Mouse (Mus musculus): ENCODE measurements at regions not wholly inside any gene's neighbourhood (a gene's known extent, or its start where the extent isn't known, plus 50 kb on each side); places are given as distances from the start of the nearest gene placed in this dataset.

DNA sequence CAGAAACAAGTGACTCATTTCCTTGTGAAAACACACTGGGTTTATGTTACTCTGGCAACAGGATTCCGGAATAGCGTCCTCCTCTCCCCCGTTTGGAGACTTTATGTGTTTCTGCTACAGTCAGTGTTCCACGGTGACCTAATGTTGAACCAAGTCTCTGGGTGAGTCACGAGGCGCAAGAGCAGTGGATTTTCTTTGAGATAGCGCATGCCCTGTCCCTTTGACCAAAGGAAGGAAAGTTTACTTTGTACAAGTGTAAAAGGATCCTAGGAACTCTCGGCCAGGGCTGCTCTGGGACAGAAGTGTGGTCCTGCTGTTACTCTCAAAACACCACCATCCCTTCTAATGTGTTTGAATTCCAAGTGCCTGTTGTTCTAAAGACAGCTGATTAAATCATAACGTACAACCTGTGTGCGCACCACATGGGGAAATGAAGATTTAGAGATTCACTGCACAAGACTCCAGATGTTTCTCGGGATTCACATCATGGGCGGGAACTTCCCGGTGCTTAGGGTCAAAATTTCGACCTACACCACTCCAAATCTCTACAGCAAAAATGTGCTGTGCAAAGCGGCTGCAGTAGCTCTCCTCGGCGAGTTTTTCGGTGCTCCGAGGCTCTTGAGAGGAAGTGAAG is 176.1 kb upstream of the Rbms1 start:
- peak overlapping the region; percentile 64 for H3K27ac ChIP-seq (replicated peaks; ENCODE audit: insufficient read depth, low read depth, low read length)
- H3K4me1 ChIP-seq (ENCODE audit: control insufficient read depth, insufficient read depth, low read length) = peaks cover 3% of the 10 kb centered on the region
- WGBS = 44% methylated on average over 19 of the region's 19 CpGs
- peak; percentile 63 for DNase-seq (ENCODE audit: extremely low read depth, low read depth, low spot score)
- no peaks in the 10 kb centered on the region for H3K27me3 ChIP-seq (ENCODE audit: control insufficient read depth, insufficient read depth, low read length)
- no peak overlapping the region for H3K4me3 ChIP-seq (ENCODE audit: insufficient read depth, low read depth, low read length)
- H3K9ac ChIP-seq (ENCODE audit: low read depth, low read length) = no peak overlapping the region
- TF ChIP-seq POLR2A (IDR thresholded peaks at IDR 0.05; ENCODE audit: extremely low read depth, insufficient read depth, low read length) = no peak
- TF ChIP-seq CTCF (IDR thresholded peaks at IDR 0.05; ENCODE audit: low read depth, low read length) = no peak
- H3K79me2 ChIP-seq (ENCODE audit: control insufficient read depth, insufficient read depth, low read length) = no peaks in the 10 kb centered on the region
- no peaks in the 10 kb centered on the region for H3K36me3 ChIP-seq (ENCODE audit: control insufficient read depth, insufficient read depth, low read length)

DNA sequence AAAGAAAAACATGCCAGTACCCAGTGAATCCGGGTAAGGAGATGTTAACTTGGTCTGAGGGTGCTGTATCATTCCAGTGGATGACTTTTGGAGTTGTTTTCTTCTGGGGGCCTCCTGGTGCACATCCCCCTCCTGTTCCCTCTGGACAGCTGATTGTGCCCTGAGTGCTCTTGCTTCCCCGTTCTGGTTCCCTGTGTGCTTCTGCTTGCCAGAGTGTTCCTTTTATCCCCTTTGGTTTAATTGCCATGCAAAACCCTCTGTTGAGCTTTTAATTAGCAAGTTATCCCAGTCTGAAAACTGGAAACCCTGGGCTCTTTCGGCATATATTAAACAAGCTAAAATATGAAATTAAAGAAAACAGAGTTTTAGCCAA is 175.6 kb upstream of the Rbms1 start:
- Histone ChIP-seq H3K4me3 (ENCODE audit: insufficient read depth, low read depth, low read length) (no peak overlapping the region), H3K27ac (replicated peaks; ENCODE audit: insufficient read depth, low read depth, low read length) (peak overlapping the region; percentile 58), H3K27me3 (ENCODE audit: control insufficient read depth, insufficient read depth, low read length) (no peaks in the 10 kb centered on the region), H3K4me1 (ENCODE audit: control insufficient read depth, insufficient read depth, low read length) (peaks cover 3% of the 10 kb centered on the region), H3K79me2 (ENCODE audit: control insufficient read depth, insufficient read depth, low read length) (no peaks in the 10 kb centered on the region), H3K9ac (ENCODE audit: low read depth, low read length) (no peak overlapping the region), H3K36me3 (ENCODE audit: control insufficient read depth, insufficient read depth, low read length) (no peaks in the 10 kb centered on the region)
- DNase-seq (ENCODE audit: extremely low read depth, low read depth, low spot score) = no peak
- TF ChIP-seq CTCF (IDR thresholded peaks at IDR 0.05; ENCODE audit: low read depth, low read length) = no peak
- TF ChIP-seq POLR2A (IDR thresholded peaks at IDR 0.05; ENCODE audit: extremely low read depth, insufficient read depth, low read length) = no peak
- WGBS = 54% methylated on average over 3 of the region's 3 CpGs

DNA sequence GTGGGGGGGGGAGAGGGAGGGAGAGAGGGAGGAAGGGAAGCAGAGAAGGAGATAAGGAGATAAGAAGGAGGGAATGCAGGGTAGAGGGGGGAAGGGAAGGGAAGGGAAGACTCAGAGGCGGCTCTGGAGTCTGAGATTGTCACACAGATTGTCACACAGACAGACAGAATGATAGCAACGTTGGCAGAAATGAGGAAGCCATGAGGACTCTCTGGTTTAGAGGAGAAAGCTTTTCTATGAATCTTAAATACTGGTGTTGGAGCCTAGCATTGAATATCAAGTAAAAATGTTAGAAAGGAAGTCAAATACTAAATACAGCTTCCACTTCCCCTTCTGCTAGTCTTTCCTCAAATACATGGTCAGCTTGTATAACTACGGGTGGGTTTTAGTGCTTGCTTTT is 174.4 kb upstream of the Rbms1 start:
- Histone ChIP-seq H3K27me3 (ENCODE audit: control insufficient read depth, insufficient read depth, low read length) (no peaks in the 10 kb centered on the region), H3K36me3 (ENCODE audit: control insufficient read depth, insufficient read depth, low read length) (no peaks in the 10 kb centered on the region), H3K9ac (ENCODE audit: low read depth, low read length) (no peak overlapping the region), H3K4me3 (ENCODE audit: insufficient read depth, low read depth, low read length) (no peak overlapping the region), H3K79me2 (ENCODE audit: control insufficient read depth, insufficient read depth, low read length) (no peaks in the 10 kb centered on the region), H3K4me1 (ENCODE audit: control insufficient read depth, insufficient read depth, low read length) (peaks cover 3% of the 10 kb centered on the region), H3K27ac (replicated peaks; ENCODE audit: insufficient read depth, low read depth, low read length) (no peak overlapping the region)
- TF ChIP-seq POLR2A (IDR thresholded peaks at IDR 0.05; ENCODE audit: extremely low read depth, insufficient read depth, low read length) = no peak
- WGBS = 46% methylated on average over 3 of the region's 3 CpGs
- no peak for DNase-seq (ENCODE audit: extremely low read depth, low read depth, low spot score)

DNA sequence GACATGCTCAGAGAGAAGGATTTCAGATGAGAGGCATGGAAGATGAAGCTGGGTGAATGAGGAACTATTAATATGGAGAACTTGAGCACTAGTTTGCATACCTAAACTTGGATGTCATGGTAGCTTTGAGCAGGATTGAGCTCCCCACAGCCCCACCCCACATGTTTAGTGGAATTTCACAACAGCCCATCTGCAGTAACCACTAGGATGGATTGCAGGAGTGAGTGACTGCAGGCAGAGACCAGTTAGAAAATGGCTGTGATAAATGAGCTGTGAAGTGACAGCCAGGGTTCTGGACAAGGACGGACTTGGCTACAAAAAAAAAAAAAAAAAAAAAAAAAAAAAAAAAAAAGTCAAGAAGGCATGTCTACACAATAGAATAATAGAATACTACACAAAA is 173.9 kb upstream of the Rbms1 start:
- TF ChIP-seq CTCF (IDR thresholded peaks at IDR 0.05; ENCODE audit: low read depth, low read length) (no peak), POLR2A (IDR thresholded peaks at IDR 0.05; ENCODE audit: extremely low read depth, insufficient read depth, low read length) (no peak)
- Histone ChIP-seq H3K27me3 (ENCODE audit: control insufficient read depth, insufficient read depth, low read length) (no peaks in the 10 kb centered on the region), H3K9ac (ENCODE audit: low read depth, low read length) (no peak overlapping the region), H3K79me2 (ENCODE audit: control insufficient read depth, insufficient read depth, low read length) (no peaks in the 10 kb centered on the region), H3K4me1 (ENCODE audit: control insufficient read depth, insufficient read depth, low read length) (peaks cover 3% of the 10 kb centered on the region), H3K4me3 (ENCODE audit: insufficient read depth, low read depth, low read length) (no peak overlapping the region), H3K27ac (replicated peaks; ENCODE audit: insufficient read depth, low read depth, low read length) (no peak overlapping the region), H3K36me3 (ENCODE audit: control insufficient read depth, insufficient read depth, low read length) (no peaks in the 10 kb centered on the region)
- DNase-seq (ENCODE audit: extremely low read depth, low read depth, low spot score) = no peak
- 24% methylated on average over 1 of the region's 1 CpGs for WGBS

DNA sequence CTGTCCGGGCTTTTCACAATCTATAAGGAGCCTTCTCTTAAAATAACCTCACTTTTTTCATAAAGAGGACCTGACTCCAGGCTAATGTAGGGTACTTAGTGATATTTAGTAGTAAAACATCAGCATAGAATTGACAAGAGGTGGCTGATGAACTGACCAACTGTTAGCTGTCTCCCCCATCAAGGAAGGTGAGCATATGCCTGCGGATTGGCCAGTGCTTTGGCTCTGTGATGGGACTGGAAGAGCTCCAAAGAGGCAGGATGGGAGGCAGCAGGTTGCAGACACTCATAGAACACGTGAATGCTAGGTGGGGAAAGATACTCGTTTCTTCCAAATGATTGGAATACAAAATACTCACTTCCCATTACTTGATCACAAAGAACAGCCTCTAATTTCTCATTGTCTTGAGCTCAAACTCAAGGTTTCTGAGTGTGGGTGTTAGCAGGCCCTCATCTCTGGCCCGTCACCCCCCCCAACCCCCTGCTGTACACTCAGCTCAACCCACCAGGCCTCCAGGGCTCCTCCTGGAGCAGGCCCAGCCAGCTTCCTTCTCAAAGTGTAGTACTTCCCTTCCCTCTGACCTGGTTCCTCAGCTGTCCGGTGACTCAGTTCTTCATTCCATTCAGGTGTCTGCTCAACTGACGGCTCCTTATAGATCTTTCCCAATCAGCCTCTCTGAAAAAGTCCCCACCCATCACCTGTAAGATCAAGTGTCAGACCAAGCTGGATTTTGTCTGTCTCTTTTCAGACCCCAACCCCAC is 160.2 kb upstream of the Rbms1 start:
- H3K4me3 ChIP-seq (ENCODE audit: insufficient read depth, low read depth, low read length) = no peak overlapping the region
- H3K9ac ChIP-seq (ENCODE audit: low read depth, low read length) = no peak overlapping the region
- DNase-seq (ENCODE audit: extremely low read depth, low read depth, low spot score) = no peak
- no peaks in the 10 kb centered on the region for H3K27me3 ChIP-seq (ENCODE audit: control insufficient read depth, insufficient read depth, low read length)
- no peaks in the 10 kb centered on the region for H3K4me1 ChIP-seq (ENCODE audit: control insufficient read depth, insufficient read depth, low read length)
- no peaks in the 10 kb centered on the region for H3K36me3 ChIP-seq (ENCODE audit: control insufficient read depth, insufficient read depth, low read length)
- no peaks in the 10 kb centered on the region for H3K79me2 ChIP-seq (ENCODE audit: control insufficient read depth, insufficient read depth, low read length)
- WGBS = 79% methylated on average over 7 of the region's 7 CpGs
- TF ChIP-seq CTCF (IDR thresholded peaks at IDR 0.05; ENCODE audit: low read depth, low read length) (no peak), POLR2A (IDR thresholded peaks at IDR 0.05; ENCODE audit: extremely low read depth, insufficient read depth, low read length) (no peak)
- no peak overlapping the region for H3K27ac ChIP-seq (replicated peaks; ENCODE audit: insufficient read depth, low read depth, low read length)

DNA sequence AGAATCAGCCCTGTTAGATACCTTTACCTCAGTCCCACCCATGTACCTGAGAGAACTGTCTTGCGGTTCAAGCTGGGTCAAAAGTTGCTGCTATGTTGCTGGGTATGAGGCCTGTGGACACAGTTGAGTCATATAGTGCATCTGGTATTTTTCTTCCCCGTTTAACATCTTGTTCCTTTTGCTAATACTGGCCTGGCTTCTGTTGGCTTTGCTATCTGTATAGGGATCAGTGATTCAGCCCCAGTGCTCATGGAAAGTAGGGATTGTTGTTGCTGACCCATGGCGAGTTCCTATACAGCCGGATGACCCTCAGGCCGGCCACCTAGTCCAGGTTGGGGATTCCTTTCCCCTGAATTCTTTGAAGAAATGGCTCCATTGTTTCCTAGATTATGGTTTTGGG is 158.3 kb upstream of the Rbms1 start:
- Histone ChIP-seq H3K9ac (ENCODE audit: low read depth, low read length) (no peak overlapping the region), H3K4me1 (ENCODE audit: control insufficient read depth, insufficient read depth, low read length) (no peaks in the 10 kb centered on the region), H3K79me2 (ENCODE audit: control insufficient read depth, insufficient read depth, low read length) (no peaks in the 10 kb centered on the region), H3K36me3 (ENCODE audit: control insufficient read depth, insufficient read depth, low read length) (no peaks in the 10 kb centered on the region), H3K4me3 (ENCODE audit: insufficient read depth, low read depth, low read length) (no peak overlapping the region), H3K27me3 (ENCODE audit: control insufficient read depth, insufficient read depth, low read length) (no peaks in the 10 kb centered on the region), H3K27ac (replicated peaks; ENCODE audit: insufficient read depth, low read depth, low read length) (no peak overlapping the region)
- TF ChIP-seq CTCF (IDR thresholded peaks at IDR 0.05; ENCODE audit: low read depth, low read length) = no peak
- no peak for TF ChIP-seq POLR2A (IDR thresholded peaks at IDR 0.05; ENCODE audit: extremely low read depth, insufficient read depth, low read length)
- 92% methylated on average over 5 of the region's 5 CpGs for WGBS
- no peak for DNase-seq (ENCODE audit: extremely low read depth, low read depth, low spot score)
